Mouse (Mus musculus): Measurements from ENCODE around the gene Actrt3.

GRCm38 (mm10) chr3:30635629-30636028 is 35.9 kb upstream of the Actrt3 start:
- no peak for TF ChIP-seq HCFC1 (IDR thresholded peaks at IDR 0.05; ENCODE audit: borderline replicate concordance, insufficient read depth, low read length)
- TF ChIP-seq MAFK (IDR thresholded peaks at IDR 0.05; ENCODE audit: insufficient read depth, low read depth, low read length): no peak
- TF ChIP-seq ZNF384 (IDR thresholded peaks at IDR 0.05; ENCODE audit: low read depth, low read length): no peak
- TF ChIP-seq CHD2 (IDR thresholded peaks at IDR 0.05; ENCODE audit: low read depth, low read length): no peak

All from ES-E14 (cell line).